Mouse (Mus musculus) adrenal gland, adult (tissue): ENCODE results near the gene Aass.
"Not testable (repeated sequence)": the region's sequence is repeated elsewhere in the genome, so short reads cannot be mapped to it uniquely, and the experiment has no call there.

ENCODE experiments used
- DNase-seq, 2 experiments: peaks; one replicate each; pipeline ENCODE4 v3.0.0; 2022 to 2023; ENCODE audit warnings: low spot score in 1 of 2; ENCODE audit not compliant: inconsistent age in 2 of 2

Aass gene

GRCm38 (mm10) chr6:23132573-23133181 is at the start of gene Aass:
Gene Aass, minus strand, starts transcription at chr6:23132986.
- peak; percentile 22 to 74 for DNase-seq

- peak; percentile 26 to 87 for DNase-seq
Observed at GRCm38 (mm10) chr6:23180096-23180495, 47.3 kb upstream of the Aass start.

GRCm38 (mm10) chr6:23163824-23164223 is 31.0 kb upstream of the Aass start:
- DNase-seq = not testable (repeated sequence)

- not testable (repeated sequence) for DNase-seq
Observed at GRCm38 (mm10) chr6:23156357-23156756, 23.6 kb upstream of the Aass start.

- DNase-seq = no peak
Observed at GRCm38 (mm10) chr6:23153112-23153511, 20.3 kb upstream of the Aass start.

GRCm38 (mm10) chr6:23147221-23147620 is 14.4 kb upstream of the Aass start:
- no peak for DNase-seq

- no peak for DNase-seq
Observed at GRCm38 (mm10) chr6:23143980-23144379, 11.2 kb upstream of the Aass start.

GRCm38 (mm10) chr6:23131015-23131414 is 1.8 kb downstream of the Aass start:
- DNase-seq = no peak

- peak in 1 of 2 experiments; percentile 31 for DNase-seq
Observed at GRCm38 (mm10) chr6:23129201-23129600, 3.6 kb downstream of the Aass start.

- no peak for DNase-seq
Observed at GRCm38 (mm10) chr6:23126706-23127105, 6.1 kb downstream of the Aass start.

GRCm38 (mm10) chr6:23125831-23126230 is 7.0 kb downstream of the Aass start:
- DNase-seq = no peak

- no peak for DNase-seq
Observed at GRCm38 (mm10) chr6:23124823-23125222, 8.0 kb downstream of the Aass start.

GRCm38 (mm10) chr6:23122934-23123333 is 9.9 kb downstream of the Aass start:
- DNase-seq = peak in 1 of 2 experiments; percentile 61

GRCm38 (mm10) chr6:23114781-23115180 is 18.0 kb downstream of the Aass start:
- DNase-seq = no peak

GRCm38 (mm10) chr6:23107069-23107468 is 25.7 kb downstream of the Aass start:
- no peak for DNase-seq

- no peak for DNase-seq
Observed at GRCm38 (mm10) chr6:23106373-23106772, 26.4 kb downstream of the Aass start.

- DNase-seq = not testable (repeated sequence)
Observed at GRCm38 (mm10) chr6:23090346-23091055, 42.3 kb downstream of the Aass start.

- not testable (repeated sequence) for DNase-seq
Observed at GRCm38 (mm10) chr6:23089292-23089691, 43.5 kb downstream of the Aass start.

GRCm38 (mm10) chr6:23084587-23085421 is 48.0 kb downstream of the Aass start:
- no peak for DNase-seq

GRCm38 (mm10) chr6:23079991-23080680 is 52.6 kb downstream of the Aass start:
- DNase-seq = peak in 1 of 2 experiments; percentile 31

- DNase-seq = no peak
Observed at GRCm38 (mm10) chr6:23078273-23078672, 54.5 kb downstream of the Aass start.
